Mouse (Mus musculus): ENCODE measurements around the gene Tmem186.

- no peak for TF ChIP-seq CTCF (IDR thresholded peaks at IDR 0.05; ENCODE audit: low read depth)
- TF ChIP-seq EP300 (IDR thresholded peaks at IDR 0.05; ENCODE audit: low read depth): no peak
Measured at GRCm38 (mm10) chr16:8619659-8620314, 17.7 kb downstream of the Tmem186 start.
